Mouse (Mus musculus) cerebellum, adult 2 months (tissue): ENCODE results near the gene Ctbs. TPM values are rescaled to one million over a fixed set of nuclear protein-coding genes. Genes with fewer than 3 reads are reported as not detected.

ENCODE experiments used
- DNase-seq, 2 experiments: peaks; one replicate each; pipeline ENCODE4 v3.0.0; 2021
- H3K27ac ChIP-seq: fragments of 200-500 bp; 2 replicates; pipeline ENCODE4 v1.5.1; 2012; ENCODE audit warnings: low read length, control low read depth, inconsistent platforms; ENCODE audit not compliant: insufficient read depth
- H3K27me3 ChIP-seq: fragments of 200-500 bp; 2 replicates; pipeline ENCODE4 v1.6.1; 2012; ENCODE audit warnings: inconsistent platforms, mild to moderate bottlenecking, low read length, moderate library complexity; ENCODE audit not compliant: control insufficient read depth, insufficient read depth
- H3K4me1 ChIP-seq: fragments of 200-500 bp; 2 replicates; pipeline ENCODE4 v1.6.1; 2011; ENCODE audit warnings: low read length; ENCODE audit not compliant: control insufficient read depth, insufficient read depth
- H3K4me3 ChIP-seq: fragments of 200-500 bp; replicated peaks from 2 replicates; pipeline ENCODE3; 2011; ENCODE audit warnings: mild to moderate bottlenecking, low read depth, low read length, control low read depth; ENCODE audit not compliant: insufficient read depth
- CTCF ChIP-seq: fragments of 200-500 bp; IDR thresholded peaks from 2 replicates; pipeline ENCODE4 v1.5.1; 2011; ENCODE audit warnings: low read depth, mild to moderate bottlenecking, control low read depth, low read length, moderate library complexity, borderline replicate concordance; ENCODE audit not compliant: insufficient read depth
- POLR2A ChIP-seq: fragments of 200-500 bp; IDR thresholded peaks from 2 replicates; pipeline ENCODE4 v1.6.1; 2011; ENCODE audit warnings: low read length, control low read depth, borderline replicate concordance; ENCODE audit not compliant: insufficient read depth
- WGBS: fragments of 180-500 bp; shearing (Covaris S2); methylation state at CpG from one replicate; pipeline ENCODE4 v1.1.7; 2018; 5-methylcytosine and 5-hydroxymethylcytosine counted together
- polyA plus RNA-seq: library from polyadenylated mRNA; depleted of rRNA; stranded (reverse); fragments of >200 nt; gene quantifications from 2 replicates; pipeline ENCODE4 v1.2.3, GENCODE M21; 2012; rRNA removed

Ctbs gene
- polyA plus RNA-seq, 1 experiment = 3.0 TPM

- Histone ChIP-seq H3K4me3 (peak overlapping the region; percentile 51), H3K4me1 (no peaks in the 10 kb centered on the region), H3K27ac (no peak overlapping the region), H3K27me3 (peaks cover 8% of the 10 kb centered on the region; the same call in 1 of the 2 replicates)
- peak in 1 of 2 experiments; percentile 17 for DNase-seq
- TF ChIP-seq POLR2A (no peak), CTCF (no peak)
- WGBS = 2% methylated on average over 57 of the region's 57 CpGs
Observed at GRCm38 (mm10) chr3:146500003-146500809, 50.6 kb downstream of the Ctbs start.

GRCm38 (mm10) chr3:146500810-146501201 is 51.2 kb downstream of the Ctbs start:
- DNase-seq = no peak
- H3K4me3 ChIP-seq = no peak overlapping the region
- no peaks in the 10 kb centered on the region for H3K4me1 ChIP-seq
- TF ChIP-seq CTCF = no peak
- TF ChIP-seq POLR2A = no peak
- WGBS = 40% methylated on average over 5 of the region's 5 CpGs
- peaks cover 8% of the 10 kb centered on the region; the same call in 1 of the 2 replicates for H3K27me3 ChIP-seq
- no peak overlapping the region for H3K27ac ChIP-seq

DNA sequence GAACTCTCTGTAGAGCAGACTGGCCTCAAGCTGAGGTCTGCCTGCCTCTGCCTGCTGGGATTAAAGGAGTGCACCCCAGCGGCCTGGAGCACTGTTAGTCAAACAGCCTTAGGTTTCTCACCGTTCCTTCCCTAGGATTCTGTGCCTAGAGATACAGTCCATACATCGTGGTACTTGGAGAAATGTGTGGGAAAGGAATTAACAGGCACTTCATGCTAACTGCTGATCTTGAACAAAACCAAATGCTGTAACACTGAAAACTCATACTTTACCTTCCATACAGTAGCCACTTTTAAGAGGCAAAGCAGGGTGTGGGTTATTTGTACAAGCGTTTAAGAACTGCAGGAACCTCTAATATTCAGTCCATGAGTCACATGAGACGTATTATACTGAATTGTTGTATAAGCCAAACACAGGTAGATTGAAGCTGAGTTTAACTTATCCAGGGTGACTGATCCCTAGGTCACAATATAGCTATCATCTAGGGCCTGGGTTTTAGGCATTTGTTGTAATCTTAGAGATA is 52.1 kb downstream of the Ctbs start:
- Histone ChIP-seq H3K4me1 (no peaks in the 10 kb centered on the region), H3K27me3 (peaks cover 8% of the 10 kb centered on the region; the same call in 1 of the 2 replicates), H3K4me3 (no peak overlapping the region), H3K27ac (no peak overlapping the region)
- 52% methylated on average over 5 of the region's 5 CpGs for WGBS
- DNase-seq = no peak
- TF ChIP-seq CTCF = no peak
- no peak for TF ChIP-seq POLR2A

GRCm38 (mm10) chr3:146506711-146507110 is 57.1 kb downstream of the Ctbs start:
- no peaks in the 10 kb centered on the region for H3K4me1 ChIP-seq

More at GRCm38 (mm10) chr3:146506711-146507110, 57.1 kb downstream of the Ctbs start:
- WGBS = 97% methylated on average over 7 of the region's 7 CpGs
- no peak overlapping the region for H3K4me3 ChIP-seq
- no peak overlapping the region for H3K27ac ChIP-seq
- DNase-seq = no peak
- no peak for TF ChIP-seq POLR2A
- TF ChIP-seq CTCF = no peak
- H3K27me3 ChIP-seq = no peaks in the 10 kb centered on the region

Other genes starting within 250 kb of the Ctbs start
- gene Lpar3, start 228.8 kb upstream of the Ctbs start, polyA plus RNA-seq = 0.23 and 0.29 TPM in 2 replicates
- gene Ssx2ip, start 45.2 kb upstream of the Ctbs start, polyA plus RNA-seq = 33.2 and 33.5 TPM in 2 replicates
- gene Spata1, start 50.0 kb downstream of the Ctbs start, polyA plus RNA-seq = 2.6 and 2.7 TPM in 2 replicates
- 90.7 and 93.9 TPM in 2 replicates for gene Gng5, start 50.0 kb downstream of the Ctbs start, polyA plus RNA-seq
- 19.6 and 20.6 TPM in 2 replicates for gene Rpf1, start 71.6 kb downstream of the Ctbs start, polyA plus RNA-seq
- 0.13 and 0.35 TPM in 2 replicates for gene Uox, start 120.6 kb downstream of the Ctbs start, polyA plus RNA-seq
- gene Dnase2b, start 165.8 kb downstream of the Ctbs start, polyA plus RNA-seq = not detected in 2 replicates
- not detected in 2 replicates for gene 4930503B20Rik, start 201.5 kb downstream of the Ctbs start, polyA plus RNA-seq
- gene Samd13, start 235.8 kb downstream of the Ctbs start, polyA plus RNA-seq = 0.14 TPM in 1 of 2 replicates, not detected in the other